In genomic region chr6:93819282-93819681, GRCm38 (mm10) we compare ENCODE assay signal across 11 mouse cellular contexts.
DNase-seq lines count a peak whose midpoint lies in the region; ATAC-seq and TF ChIP-seq lines count a peak whose summit lies in the region.
"Had no signal": no experiment of that assay in that cellular context is flagged by ENCODE, and none has a peak within 500 bp of the region (broad histone marks: within the 10 kb centered on the region; RNA-seq: fewer than 3 reads in every experiment).

No protein-coding gene starts in this region.

- no peak overlapping the region for H3K9ac ChIP-seq in CH12.LX (ENCODE audit: insufficient read depth, low read depth)
- H3K9ac ChIP-seq in ES-Bruce4 (ENCODE audit: low read depth, poor library complexity, severe bottlenecking): no peak overlapping the region
- H3K9ac ChIP-seq in forebrain, embryonic 16.5 days (replicated peaks; ENCODE audit: low read depth, low read length): no peak overlapping the region
- no peak overlapping the region for H3K9ac ChIP-seq in midbrain, embryonic 12.5 days (replicated peaks)
- H3K9ac ChIP-seq: liver, embryonic 14.5 days had no signal

- ATAC-seq in forebrain, embryonic 16.5 days: no peak
- 0 out of 2 replicates have a peak, but pooled peaks have one; percentile 1 for ATAC-seq in midbrain, embryonic 12.5 days (ENCODE audit: low FRiP score, low read depth)

- H3K9me3 ChIP-seq in CH12.LX (replicated peaks; ENCODE audit: low read length): peaks cover 72% of the 10 kb centered on the region
- H3K9me3 ChIP-seq in ES-Bruce4 (replicated peaks; ENCODE audit: control insufficient read depth, insufficient read depth, low read length, poor library complexity, severe bottlenecking): no peaks in the 10 kb centered on the region
- no peaks in the 10 kb centered on the region for H3K9me3 ChIP-seq in forebrain, embryonic 16.5 days (ENCODE audit: control insufficient read depth, low read length)
- H3K9me3 ChIP-seq in midbrain, embryonic 12.5 days: no peaks in the 10 kb centered on the region
- H3K9me3 ChIP-seq: limb, embryonic 10.5 days had no signal

- TF ChIP-seq EP300 in CH12.LX (IDR thresholded peaks at IDR 0.05; ENCODE audit: low read length): no peak
- no peak for TF ChIP-seq EP300 in ES-Bruce4 (IDR thresholded peaks at IDR 0.05; ENCODE audit: insufficient read depth, low read depth, low read length)

- dilution Hi-C loops in CH12.LX (cut with MboI; ENCODE audit: extremely low pct_ligation_motif_present, extremely low pct_unique_long_range_greater_than_20kb, low sequenced_read_pairs): no loop called here

- TF ChIP-seq RAD21 in CH12.LX (IDR thresholded peaks at IDR 0.05; ENCODE audit: low read depth, low read length): no peak

- H3K27ac ChIP-seq in CH12.LX (ENCODE audit: insufficient read depth, low read depth) (no peak overlapping the region), ES-Bruce4 (ENCODE audit: insufficient read depth, low read length) (peak overlapping the region; percentile 1; the same call in 1 of the 2 replicates)
- H3K27ac ChIP-seq in forebrain, embryonic 16.5 days (ENCODE audit: low read length): peak overlapping the region; percentile 83
- peak overlapping the region; percentile 87 for H3K27ac ChIP-seq in midbrain, embryonic 12.5 days (replicated peaks)
- H3K27ac ChIP-seq: heart, adult 2 months; limb, embryonic 10.5 days; liver, embryonic 14.5 days had no signal

- H3K27me3 ChIP-seq in CH12.LX (replicated peaks) (no peaks in the 10 kb centered on the region), ES-Bruce4 (ENCODE audit: control insufficient read depth, insufficient read depth, low read length, poor library complexity, severe bottlenecking) (no peaks in the 10 kb centered on the region)
- H3K27me3 ChIP-seq in forebrain, embryonic 16.5 days (replicated peaks; ENCODE audit: control insufficient read depth, insufficient read depth, low read length): no peaks in the 10 kb centered on the region
- no peaks in the 10 kb centered on the region for H3K27me3 ChIP-seq in midbrain, embryonic 12.5 days

- H3K4me3 ChIP-seq in CH12.LX (replicated peaks in 1 of 3; ENCODE audit: low read depth in 2 of 3, low read length in 2 of 3, poor library complexity in 1 of 3) (no peak overlapping the region), ES-Bruce4 (ENCODE audit: low read depth, low read length) (no peak overlapping the region)
- no peak overlapping the region for H3K4me3 ChIP-seq in forebrain, embryonic 16.5 days (replicated peaks; ENCODE audit: low read length)
- no peak overlapping the region for H3K4me3 ChIP-seq in midbrain, embryonic 12.5 days
- H3K4me3 ChIP-seq: heart, adult 2 months; limb, embryonic 10.5 days had no signal

- DNase-seq in CH12.LX (ENCODE audit: extremely low read depth): no peak
- no peak for DNase-seq in kidney, postnatal 25 days
- no peak for DNase-seq in spleen, adult 12 weeks (ENCODE audit: low spot score)
- no peak for DNase-seq in layer of hippocampus, adult 11-12 months (ENCODE audit: low spot score)
- DNase-seq: heart, adult 2 months; thymus, postnatal 4 days had no signal

- no peak for TF ChIP-seq CTCF in CH12.LX (conservative IDR thresholded peaks at IDR 0.05 in 1 of 2, IDR thresholded peaks at IDR 0.05 in 1 of 2; ENCODE audit: low read depth in 2 of 2, low read length in 2 of 2)
- no peak for TF ChIP-seq CTCF in ES-Bruce4 (IDR thresholded peaks at IDR 0.05; ENCODE audit: low read depth, low read length)

- in situ Hi-C loops in CH12.LX (cut with MboI; ENCODE audit: low pct_ligation_motif_present, low pct_unique_long_range_greater_than_20kb, low sequenced_read_pairs): no loop called here

- H3K79me2 ChIP-seq in CH12.LX (replicated peaks; ENCODE audit: control insufficient read depth, extremely low read depth, insufficient read depth, poor library complexity, severe bottlenecking): no peaks in the 10 kb centered on the region

- WGBS in forebrain, embryonic 16.5 days: 91% methylated on average over 4 of the region's 4 CpGs
- 91% methylated on average over 4 of the region's 4 CpGs for WGBS in midbrain, embryonic 12.5 days

- no peaks in the 10 kb centered on the region for H3K36me3 ChIP-seq in CH12.LX (replicated peaks in 1 of 2; ENCODE audit: control insufficient read depth in 1 of 2, insufficient read depth in 1 of 2, low read length in 1 of 2)
- H3K36me3 ChIP-seq in ES-Bruce4 (ENCODE audit: control insufficient read depth, insufficient read depth, low read length, poor library complexity, severe bottlenecking): no peaks in the 10 kb centered on the region
- no peaks in the 10 kb centered on the region for H3K36me3 ChIP-seq in forebrain, embryonic 16.5 days (ENCODE audit: control insufficient read depth, insufficient read depth)
- H3K36me3 ChIP-seq in midbrain, embryonic 12.5 days: no peaks in the 10 kb centered on the region
- H3K36me3 ChIP-seq: limb, embryonic 10.5 days had no signal

- H3K4me2 ChIP-seq in CH12.LX (ENCODE audit: insufficient read depth, low read depth, poor library complexity, severe bottlenecking): no peak overlapping the region
- H3K4me2 ChIP-seq in forebrain, embryonic 16.5 days (ENCODE audit: low read length): peak overlapping the region; percentile 44; the same call in 1 of the 2 replicates
- peak overlapping the region; percentile 26; the same call in 1 of the 2 replicates for H3K4me2 ChIP-seq in midbrain, embryonic 12.5 days (replicated peaks)

- H3K4me1 ChIP-seq in CH12.LX (ENCODE audit: control insufficient read depth in 1 of 2, insufficient read depth in 2 of 2): no peaks in the 10 kb centered on the region
- peaks cover 4% of the 10 kb centered on the region for H3K4me1 ChIP-seq in ES-Bruce4 (ENCODE audit: control insufficient read depth, insufficient read depth, low read length)
- H3K4me1 ChIP-seq in forebrain, embryonic 16.5 days (replicated peaks; ENCODE audit: control insufficient read depth, insufficient read depth, low read length): peaks cover 40% of the 10 kb centered on the region
- H3K4me1 ChIP-seq in midbrain, embryonic 12.5 days: peaks cover 63% of the 10 kb centered on the region

- TF ChIP-seq POLR2A in CH12.LX (IDR thresholded peaks at IDR 0.05; ENCODE audit: low read depth, low read length): no peak
- TF ChIP-seq POLR2A in ES-Bruce4 (IDR thresholded peaks at IDR 0.05; ENCODE audit: insufficient read depth, low read length): no peak

TF ChIP-seq in CH12.LX, 34 proteins besides CTCF, POLR2A, EP300 and RAD21:
- TF ChIP-seq JUN (IDR thresholded peaks at IDR 0.05; ENCODE audit: insufficient read depth, low read depth, low read length) (no peak), MAZ (IDR thresholded peaks at IDR 0.05; ENCODE audit: low read depth, low read length) (no peak), USF2 (conservative IDR thresholded peaks at IDR 0.05; ENCODE audit: low read depth, low read length) (no peak), MAFK (IDR thresholded peaks at IDR 0.05; ENCODE audit: insufficient replicate concordance, low read length) (0 out of 2 replicates have a peak, but pooled peaks have one; percentile 56)
